Mouse (Mus musculus) embryonic facial prominence, embryonic 10.5 days (tissue): ENCODE data around the gene Tmem127. TPM values are rescaled to one million over a fixed set of nuclear protein-coding genes. Genes with fewer than 3 reads are reported as not detected.

Experiments used
- DNase-seq: peaks from one replicate; pipeline ENCODE4 v3.0.0-alpha.2; 2017; ENCODE audit warnings: low spot score
- H3K27ac ChIP-seq: fragments of 300-500 bp; sonication (generic); replicated peaks from 2 replicates; pipeline ENCODE4 v1.5.1; 2016; ENCODE audit warnings: mild to moderate bottlenecking
- H3K27me3 ChIP-seq: fragments of 300-500 bp; sonication (generic); replicated peaks from 2 replicates; pipeline ENCODE4 v1.6.1; 2016; ENCODE audit warnings: low read depth, mild to moderate bottlenecking; ENCODE audit not compliant: poor library complexity, severe bottlenecking
- H3K36me3 ChIP-seq: fragments of 300-500 bp; sonication (generic); replicated peaks from 2 replicates; pipeline ENCODE4 v1.6.1; 2016; ENCODE audit warnings: mild to moderate bottlenecking, moderate library complexity
- H3K4me1 ChIP-seq: fragments of 300-500 bp; sonication (generic); 2 replicates; pipeline ENCODE4 v1.6.1; 2016
- H3K4me3 ChIP-seq: fragments of 300-500 bp; sonication (generic); 2 replicates; pipeline ENCODE4 v1.5.1; 2016; ENCODE audit warnings: mild to moderate bottlenecking, moderate library complexity
- H3K9me3 ChIP-seq: fragments of 300-500 bp; sonication (generic); 2 replicates; pipeline ENCODE4 v1.6.1; 2016; ENCODE audit warnings: mild to moderate bottlenecking
- WGBS: fragments of 180-500 bp; shearing (Covaris S2); methylation state at CpG from one replicate; pipeline ENCODE4 v1.1.7; 2016; 5-methylcytosine and 5-hydroxymethylcytosine counted together
- polyA plus RNA-seq: library from polyadenylated mRNA; unstranded; fragments of >200 nt; fragmentation: Nextera tagmentation; extraction: Ambion mirVana; gene quantifications from 2 replicates; pipeline ENCODE4 v1.2.1, GENCODE M21; 2016

The Tmem127 gene
- polyA plus RNA-seq, 1 experiment from 2014 or later: 22.5 TPM

- Histone ChIP-seq H3K4me3 (no peak overlapping the region), H3K4me1 (no peaks in the 10 kb centered on the region)
Observed at GRCm38 (mm10) chr2:127306123-127306522, 58.4 kb downstream of the Tmem127 start.

GRCm38 (mm10) chr2:127307179-127307578 is 59.5 kb downstream of the Tmem127 start:
- Histone ChIP-seq H3K9me3 (0 out of 2 replicates have a peak, but pooled peaks cover 3% of the 10 kb centered on the region), H3K36me3 (peaks cover 2% of the 10 kb centered on the region; the same call in 1 of the 2 replicates), H3K4me3 (no peak overlapping the region), H3K27ac (no peak overlapping the region), H3K27me3 (no peaks in the 10 kb centered on the region), H3K4me1 (no peaks in the 10 kb centered on the region)
- no peak for DNase-seq
- WGBS: 43% methylated on average over 3 of the region's 3 CpGs

More at GRCm38 (mm10) chr2:127306123-127306522, 58.4 kb downstream of the Tmem127 start:
- H3K36me3 ChIP-seq: peaks cover 8% of the 10 kb centered on the region
- no peak overlapping the region for H3K27ac ChIP-seq
- no peaks in the 10 kb centered on the region for H3K27me3 ChIP-seq
- no peaks in the 10 kb centered on the region for H3K9me3 ChIP-seq
- no peak for DNase-seq

- H3K4me1 ChIP-seq: 0 out of 2 replicates have a peak, but pooled peaks cover under 1% of the 10 kb centered on the region
- no peak overlapping the region for H3K27ac ChIP-seq
- H3K9me3 ChIP-seq: 0 out of 2 replicates have a peak, but pooled peaks cover 3% of the 10 kb centered on the region
- DNase-seq: no peak
- H3K36me3 ChIP-seq: no peaks in the 10 kb centered on the region
- 84% methylated on average over 2 of the region's 2 CpGs for WGBS
- no peak overlapping the region for H3K4me3 ChIP-seq
- H3K27me3 ChIP-seq: no peaks in the 10 kb centered on the region
Observed at GRCm38 (mm10) chr2:127308660-127309059, 61.0 kb downstream of the Tmem127 start.

- Histone ChIP-seq H3K36me3 (no peaks in the 10 kb centered on the region), H3K4me1 (0 out of 2 replicates have a peak, but pooled peaks cover 5% of the 10 kb centered on the region), H3K4me3 (no peak overlapping the region), H3K27me3 (no peaks in the 10 kb centered on the region), H3K27ac (no peak overlapping the region), H3K9me3 (0 out of 2 replicates have a peak, but pooled peaks cover 3% of the 10 kb centered on the region)
- DNase-seq: no peak
- WGBS: 56% methylated on average over 2 of the region's 2 CpGs
Observed at GRCm38 (mm10) chr2:127310246-127310645, 62.5 kb downstream of the Tmem127 start.

- Histone ChIP-seq H3K4me1 (0 out of 2 replicates have a peak, but pooled peaks cover 5% of the 10 kb centered on the region), H3K27me3 (no peaks in the 10 kb centered on the region), H3K9me3 (0 out of 2 replicates have a peak, but pooled peaks cover 3% of the 10 kb centered on the region), H3K36me3 (no peaks in the 10 kb centered on the region), H3K27ac (no peak overlapping the region), H3K4me3 (no peak overlapping the region)
- DNase-seq: no peak
- WGBS: 91% methylated on average over 7 of the region's 7 CpGs
Observed at GRCm38 (mm10) chr2:127310685-127311084, 63.0 kb downstream of the Tmem127 start.

Other genes starting within 250 kb of the Tmem127 start
- gene Ap4e1, start 239.2 kb upstream of the Tmem127 start, polyA plus RNA-seq: 12.4 and 12.9 TPM in 2 replicates
- gene Blvra, start 177.2 kb upstream of the Tmem127 start, polyA plus RNA-seq: 21.2 and 26.4 TPM in 2 replicates
- 116 and 117 TPM in 2 replicates for gene Ncaph, start 114.0 kb upstream of the Tmem127 start, polyA plus RNA-seq
- gene Itpripl1, start 104.5 kb upstream of the Tmem127 start, polyA plus RNA-seq: 14.6 and 17.4 TPM in 2 replicates
- 2.5 and 2.6 TPM in 2 replicates for gene 1810024B03Rik, start 39.6 kb upstream of the Tmem127 start, polyA plus RNA-seq
- 108 TPM in 2 replicates for gene Snrnp200, start 39.5 kb upstream of the Tmem127 start, polyA plus RNA-seq
- 54.9 and 55.5 TPM in 2 replicates for gene Ciao1, start 92 bp upstream of the Tmem127 start, polyA plus RNA-seq
- gene Stard7, start 22.3 kb downstream of the Tmem127 start, polyA plus RNA-seq: 80.1 and 81.2 TPM in 2 replicates
- gene Dusp2, start 88.3 kb downstream of the Tmem127 start, polyA plus RNA-seq: 3.3 and 3.6 TPM in 2 replicates
- 0.09 and 0.15 TPM in 2 replicates for gene Astl, start 90.7 kb downstream of the Tmem127 start, polyA plus RNA-seq
- 1.9 and 2.2 TPM in 2 replicates for gene Adra2b, start 115.3 kb downstream of the Tmem127 start, polyA plus RNA-seq
- 0.12 and 0.26 TPM in 2 replicates for gene Gpat2, start 177.3 kb downstream of the Tmem127 start, polyA plus RNA-seq
- 22.9 and 23.1 TPM in 2 replicates for gene Fahd2a, start 196.7 kb downstream of the Tmem127 start, polyA plus RNA-seq